Mouse (Mus musculus) megakaryocyte, embryonic 14.5 days (primary cell): Measurements from ENCODE around the gene Iqch. TPM values are rescaled to one million over a fixed set of nuclear protein-coding genes. Genes with fewer than 3 reads are reported as not detected.

ENCODE experiments used
- H3K27me3 ChIP-seq: replicated peaks from 2 replicates; pipeline ENCODE3; 2012; ENCODE audit warnings: inconsistent platforms
- H3K36me3 ChIP-seq: replicated peaks from 2 replicates; pipeline ENCODE3; 2012; ENCODE audit warnings: low read length, inconsistent platforms, mixed read lengths
- H3K4me1 ChIP-seq: 2 replicates; pipeline ENCODE4 v1.6.1; 2012; ENCODE audit warnings: inconsistent platforms
- H3K4me3 ChIP-seq: replicated peaks from 2 replicates; pipeline ENCODE3; 2012; ENCODE audit warnings: moderate library complexity, mild to moderate bottlenecking, inconsistent platforms
- H3K9me3 ChIP-seq: 2 replicates; pipeline ENCODE4 v1.6.1; 2012; ENCODE audit warnings: inconsistent platforms
- FLI1 ChIP-seq: IDR thresholded peaks from 2 replicates; pipeline ENCODE4 v1.6.1; 2012; ENCODE audit warnings: low read length, inconsistent platforms, mixed read lengths
- GATA1 ChIP-seq: IDR thresholded peaks from 3 replicates; pipeline ENCODE4 v1.6.1; 2012; ENCODE audit warnings: mixed read lengths, low read length, inconsistent platforms, borderline replicate concordance
- polyA plus RNA-seq: library from polyadenylated mRNA; stranded (reverse); fragments of >175 nt; gene quantifications from 2 replicates; pipeline ENCODE4 v1.2.3, GENCODE M21; 2012; ENCODE audit warnings: low replicate concordance; ENCODE audit not compliant: insufficient read depth

Gene Iqch
- polyA plus RNA-seq, 1 experiment, result not detected

- no peaks in the 10 kb centered on the region for H3K36me3 ChIP-seq
- no peak overlapping the region for H3K4me3 ChIP-seq
- no peaks in the 10 kb centered on the region for H3K4me1 ChIP-seq
- no peaks in the 10 kb centered on the region for H3K9me3 ChIP-seq
- H3K27me3 ChIP-seq, result peaks cover 45% of the 10 kb centered on the region
- TF ChIP-seq GATA1 (no peak), FLI1 (no peak)
Observed at GRCm38 (mm10) chr9:63511034-63511433, 91.3 kb downstream of the Iqch start.

- no peak for TF ChIP-seq GATA1
- no peak for TF ChIP-seq FLI1
- Histone ChIP-seq H3K9me3 (no peaks in the 10 kb centered on the region), H3K4me1 (0 out of 2 replicates have a peak, but pooled peaks cover 5% of the 10 kb centered on the region), H3K4me3 (no peak overlapping the region), H3K36me3 (no peaks in the 10 kb centered on the region), H3K27me3 (peaks cover 39% of the 10 kb centered on the region)
Observed at GRCm38 (mm10) chr9:63507110-63507509, 95.2 kb downstream of the Iqch start.

- Histone ChIP-seq H3K27me3 (peaks cover 30% of the 10 kb centered on the region), H3K4me3 (no peak overlapping the region), H3K9me3 (no peaks in the 10 kb centered on the region), H3K4me1 (0 out of 2 replicates have a peak, but pooled peaks cover 5% of the 10 kb centered on the region), H3K36me3 (no peaks in the 10 kb centered on the region)
- TF ChIP-seq FLI1 (no peak), GATA1 (no peak)
Observed at GRCm38 (mm10) chr9:63503890-63504289, 98.4 kb downstream of the Iqch start.

- no peak overlapping the region for H3K4me3 ChIP-seq
- TF ChIP-seq FLI1, result no peak
- no peaks in the 10 kb centered on the region for H3K9me3 ChIP-seq
- no peaks in the 10 kb centered on the region for H3K36me3 ChIP-seq
- 0 out of 2 replicates have a peak, but pooled peaks cover 5% of the 10 kb centered on the region for H3K4me1 ChIP-seq
- H3K27me3 ChIP-seq, result peaks cover 15% of the 10 kb centered on the region
Observed at GRCm38 (mm10) chr9:63501516-63501915, 100.8 kb downstream of the Iqch start.

GRCm38 (mm10) chr9:63499912-63500311 is 102.4 kb downstream of the Iqch start:
- H3K4me1 ChIP-seq, result peaks cover 8% of the 10 kb centered on the region
- H3K4me3 ChIP-seq, result no peak overlapping the region
- TF ChIP-seq GATA1 (no peak), FLI1 (no peak)
- no peaks in the 10 kb centered on the region for H3K9me3 ChIP-seq
- peaks cover 13% of the 10 kb centered on the region for H3K27me3 ChIP-seq
- H3K36me3 ChIP-seq, result no peaks in the 10 kb centered on the region

GRCm38 (mm10) chr9:63495786-63496185 is 106.5 kb downstream of the Iqch start:
- Histone ChIP-seq H3K4me3 (no peak overlapping the region), H3K4me1 (peaks cover 8% of the 10 kb centered on the region), H3K9me3 (no peaks in the 10 kb centered on the region), H3K27me3 (peaks cover 22% of the 10 kb centered on the region), H3K36me3 (no peaks in the 10 kb centered on the region)
- TF ChIP-seq GATA1 (no peak), FLI1 (no peak)

GRCm38 (mm10) chr9:63493746-63494145 is 108.5 kb downstream of the Iqch start:
- TF ChIP-seq FLI1 (no peak), GATA1 (no peak)
- Histone ChIP-seq H3K4me1 (peaks cover 8% of the 10 kb centered on the region), H3K9me3 (no peaks in the 10 kb centered on the region), H3K27me3 (peaks cover 28% of the 10 kb centered on the region), H3K4me3 (no peak overlapping the region), H3K36me3 (no peaks in the 10 kb centered on the region)

GRCm38 (mm10) chr9:63492291-63492690 is 110.0 kb downstream of the Iqch start:
- peaks cover 38% of the 10 kb centered on the region for H3K27me3 ChIP-seq

GRCm38 (mm10) chr9:63490521-63491307 is 111.6 kb downstream of the Iqch start:
- no peak for TF ChIP-seq FLI1
- no peak for TF ChIP-seq GATA1
- Histone ChIP-seq H3K4me1 (peaks cover 5% of the 10 kb centered on the region), H3K27me3 (peaks cover 40% of the 10 kb centered on the region), H3K4me3 (no peak overlapping the region), H3K36me3 (no peaks in the 10 kb centered on the region), H3K9me3 (no peaks in the 10 kb centered on the region)

More at GRCm38 (mm10) chr9:63492291-63492690, 110.0 kb downstream of the Iqch start:
- H3K36me3 ChIP-seq, result no peaks in the 10 kb centered on the region
- TF ChIP-seq FLI1 (no peak), GATA1 (no peak)
- no peak overlapping the region for H3K4me3 ChIP-seq
- H3K4me1 ChIP-seq, result peaks cover 8% of the 10 kb centered on the region
- no peaks in the 10 kb centered on the region for H3K9me3 ChIP-seq

- Histone ChIP-seq H3K27me3 (peaks cover 45% of the 10 kb centered on the region), H3K9me3 (no peaks in the 10 kb centered on the region)
- TF ChIP-seq FLI1, result no peak
- no peak for TF ChIP-seq GATA1
Observed at GRCm38 (mm10) chr9:63489156-63489555, 113.1 kb downstream of the Iqch start.

More at GRCm38 (mm10) chr9:63489156-63489555, 113.1 kb downstream of the Iqch start:
- H3K4me1 ChIP-seq, result 0 out of 2 replicates have a peak, but pooled peaks cover 3% of the 10 kb centered on the region
- no peaks in the 10 kb centered on the region for H3K36me3 ChIP-seq
- no peak overlapping the region for H3K4me3 ChIP-seq
